Mouse (Mus musculus) lung, postnatal 25 days (tissue): ENCODE data around the gene A030014E15Rik.
"Not testable (repeated sequence)": the region's sequence is repeated elsewhere in the genome, so short reads cannot be mapped to it uniquely, and the experiment has no call there.

ENCODE experiments used
- DNase-seq: peaks from one replicate; pipeline ENCODE4 v3.0.0; 2022; ENCODE audit warnings: low spot score

The A030014E15Rik gene

GRCm38 (mm10) chr1:82924650-82925049, at the start of gene A030014E15Rik:
Gene A030014E15Rik, plus strand, starts transcription at chr1:82924917.
- DNase-seq: peak; percentile 20

GRCm38 (mm10) chr1:82879172-82879571, 45.5 kb upstream of the A030014E15Rik start:
- no peak for DNase-seq

- no peak for DNase-seq
Observed at GRCm38 (mm10) chr1:82880196-82880595, 44.5 kb upstream of the A030014E15Rik start.

- DNase-seq: no peak
Observed at GRCm38 (mm10) chr1:82893269-82893668, 31.4 kb upstream of the A030014E15Rik start.

- no peak for DNase-seq
Observed at GRCm38 (mm10) chr1:82900567-82900966, 24.1 kb upstream of the A030014E15Rik start.

- no peak for DNase-seq
Observed at GRCm38 (mm10) chr1:82901201-82901600, 23.5 kb upstream of the A030014E15Rik start.

GRCm38 (mm10) chr1:82905886-82906285, 18.8 kb upstream of the A030014E15Rik start:
- no peak for DNase-seq

GRCm38 (mm10) chr1:82913025-82913424, 11.7 kb upstream of the A030014E15Rik start, which contains the start of gene A030005L19Rik:
Gene A030005L19Rik, plus strand, starts transcription at chr1:82913325.
- no peak for DNase-seq

- not testable (repeated sequence) for DNase-seq
Observed at GRCm38 (mm10) chr1:82913434-82913833, 11.3 kb upstream of the A030014E15Rik start.

- DNase-seq: peak; percentile 62
Observed at GRCm38 (mm10) chr1:82930558-82930957, 5.8 kb downstream of the A030014E15Rik start.

- DNase-seq: not testable (repeated sequence)
Observed at GRCm38 (mm10) chr1:82931326-82931725, 6.6 kb downstream of the A030014E15Rik start, which contains the start of gene Gm6217. Gene Gm6217, minus strand, starts transcription at chr1:82931399.

- DNase-seq: no peak
Observed at GRCm38 (mm10) chr1:82938666-82939065, 13.9 kb downstream of the A030014E15Rik start.

GRCm38 (mm10) chr1:82942505-82942904, 17.8 kb downstream of the A030014E15Rik start:
- peak; percentile 52 for DNase-seq

GRCm38 (mm10) chr1:82943295-82943694, 18.6 kb downstream of the A030014E15Rik start, which contains the start of gene A030003K21Rik:
Gene A030003K21Rik, minus strand, starts transcription at chr1:82943388.
- not testable (repeated sequence) for DNase-seq

- not testable (repeated sequence) for DNase-seq
Observed at GRCm38 (mm10) chr1:82946029-82946428, 21.3 kb downstream of the A030014E15Rik start.

GRCm38 (mm10) chr1:82948601-82949000, 23.9 kb downstream of the A030014E15Rik start:
- DNase-seq: no peak

- not testable (repeated sequence) for DNase-seq
Observed at GRCm38 (mm10) chr1:82955913-82956312, 31.2 kb downstream of the A030014E15Rik start, which contains the start of gene Gm7544. Gene Gm7544, minus strand, starts transcription at chr1:82956013.

- DNase-seq: no peak
Observed at GRCm38 (mm10) chr1:82959870-82960385, 35.2 kb downstream of the A030014E15Rik start, which contains the start of gene Gm47955. Gene Gm47955, plus strand, starts transcription at chr1:82960286.

- no peak for DNase-seq
Observed at GRCm38 (mm10) chr1:82966413-82966812, 41.7 kb downstream of the A030014E15Rik start.

GRCm38 (mm10) chr1:82972046-82972445, 47.3 kb downstream of the A030014E15Rik start:
- peak; percentile 50 for DNase-seq

GRCm38 (mm10) chr1:82973244-82973643, 48.5 kb downstream of the A030014E15Rik start:
- no peak for DNase-seq

GRCm38 (mm10) chr1:82973901-82974300, 49.2 kb downstream of the A030014E15Rik start:
- DNase-seq: peak; percentile 56

- DNase-seq: peak; percentile 70
Observed at GRCm38 (mm10) chr1:82974342-82974741, 49.6 kb downstream of the A030014E15Rik start.
